Mouse (Mus musculus): ENCODE data around the gene Erbb3.

DNA sequence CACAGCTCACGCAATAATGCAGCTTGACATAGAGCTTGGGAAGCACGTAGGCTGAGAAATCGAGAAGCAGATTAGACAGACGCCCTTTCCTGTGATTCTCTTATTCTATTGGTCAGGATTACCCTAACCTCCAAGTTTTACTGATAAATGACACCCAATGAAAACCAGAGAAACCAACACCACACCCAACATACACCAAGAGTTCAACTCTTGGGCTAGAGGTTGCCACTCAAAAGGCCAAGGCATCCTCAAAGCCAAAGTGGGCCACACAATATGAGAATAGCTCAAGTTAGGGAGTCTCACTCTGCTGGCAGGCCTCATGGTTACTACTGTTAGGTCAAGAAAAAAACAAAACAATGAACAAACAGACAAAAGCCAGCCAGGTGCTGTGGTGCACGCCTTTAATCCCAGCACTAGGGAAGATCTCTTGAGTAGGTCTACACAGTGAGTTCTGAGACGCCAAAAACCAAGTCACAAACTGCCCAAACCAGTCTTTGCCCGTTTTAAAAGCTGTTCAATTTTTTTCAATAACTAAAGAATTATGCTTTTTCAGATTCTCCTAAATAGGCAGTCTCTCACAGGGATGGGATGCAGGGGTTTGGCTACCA is 35.9 kb upstream of the Erbb3 start:
- TF ChIP-seq E2F4 (IDR thresholded peaks at IDR 0.05; ENCODE audit: borderline replicate concordance, low read depth, low read length) = no peak
- TF ChIP-seq USF1 (IDR thresholded peaks at IDR 0.05; ENCODE audit: low read depth, low read length) = no peak
- TF ChIP-seq KAT2A (conservative IDR thresholded peaks at IDR 0.05; ENCODE audit: low read depth, low read length) = no peak
- TF ChIP-seq ZKSCAN1 (IDR thresholded peaks at IDR 0.05; ENCODE audit: low read depth, low read length) = no peak
- no peak for TF ChIP-seq CTCF (IDR thresholded peaks at IDR 0.05 in 2 of 3, conservative IDR thresholded peaks at IDR 0.05 in 1 of 3; ENCODE audit: control insufficient read depth in 1 of 3, insufficient read depth in 1 of 3, low read depth in 2 of 3, low read length in 3 of 3, poor library complexity in 1 of 3, severe bottlenecking in 1 of 3)
- peak; percentile 96; the same call in 1 of the 2 replicates for TF ChIP-seq ZMIZ1 (IDR thresholded peaks at IDR 0.05; ENCODE audit: low read depth, low read length)
- TF ChIP-seq CHD2 (IDR thresholded peaks at IDR 0.05; ENCODE audit: low read length) = no peak
- TF ChIP-seq HCFC1 (IDR thresholded peaks at IDR 0.05; ENCODE audit: low read depth, low read length) = peak; percentile 70; the same call in 1 of the 2 replicates
- peak in 1 of 2 experiments; percentile 98; a peak in 3 of 4 replicates for TF ChIP-seq POLR2A (IDR thresholded peaks at IDR 0.05; ENCODE audit: control insufficient read depth in 1 of 2, insufficient read depth in 1 of 2, low read depth in 1 of 2, low read length in 2 of 2, poor library complexity in 1 of 2)
- no peak for TF ChIP-seq GABPA (IDR thresholded peaks at IDR 0.05; ENCODE audit: low read depth, low read length)
- TF ChIP-seq GATA1 (IDR thresholded peaks at IDR 0.05; ENCODE audit: low read depth, low read length) = peak; percentile 74; the same call in 1 of the 2 replicates
- no peak for TF ChIP-seq UBTF (IDR thresholded peaks at IDR 0.05; ENCODE audit: borderline replicate concordance, insufficient read depth, low read depth, low read length)

All from MEL (cell line).